Mouse (Mus musculus) Patski (cell line): ENCODE measurements at regions not wholly inside any gene's neighbourhood (a gene's known extent, or its start where the extent isn't known, plus 50 kb on each side); places are given as distances from the start of the nearest gene placed in this dataset.

Experiments used
- ATAC-seq: fragments of 100-300 bp; one replicate; pipeline ENCODE4 v1.8.0; 2021
- CTCF ChIA-PET: fragments of 350-600 bp; sonication (Branson Sonifier 250); formaldehyde crosslinking; loops from one replicate; lab custom pipeline; 2022; ENCODE audit warnings: inconsistent platforms; lab: Charles Lee
- POLR2A ChIA-PET: fragments of 350-600 bp; sonication (Branson Sonifier 250); formaldehyde crosslinking; loops from one replicate; lab custom pipeline; 2022; ENCODE audit warnings: antibody characterized with exemption, inconsistent platforms; lab: Charles Lee
- DNase-seq: peaks from one replicate; pipeline ENCODE4 v3.0.0-alpha.2; 2011; ENCODE audit warnings: low read depth, low spot score
- H3K27me3 ChIP-seq: fragments of 371-371 bp; one replicate; pipeline ENCODE4 v1.5.1; 2021
- CTCF ChIP-seq: fragments of 100-300 bp; IDR thresholded peaks from one replicate; pipeline ENCODE4 v1.5.1; 2021
- in situ Hi-C: fragments of 300-500 bp; cut with MboI; formaldehyde crosslinking; loops from 3 replicates; pipeline ENCODE4 v1.11.1; 2018; ENCODE audit warnings: low pct_unique_long_range_greater_than_20kb, mixed read lengths

DNA sequence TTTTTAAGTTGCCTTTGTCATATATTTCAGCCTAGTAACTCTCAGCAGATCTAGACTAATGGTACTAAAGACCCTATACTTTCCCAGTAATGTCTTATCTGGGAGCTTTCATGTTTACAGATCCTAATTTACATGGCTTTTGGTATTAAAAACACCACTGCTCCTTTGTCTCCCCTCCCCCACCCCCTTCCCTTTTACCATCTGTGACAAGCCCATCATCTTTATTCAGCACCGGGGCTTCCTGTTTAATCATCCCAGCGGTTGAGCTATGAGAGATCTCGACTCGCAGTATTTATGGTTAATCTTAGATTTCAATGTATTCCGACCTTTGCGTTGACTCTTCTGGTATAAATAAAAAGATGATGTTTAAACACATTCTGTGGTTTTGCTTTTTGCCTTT, 244.6 kb downstream of the Gm11077 start:
- ChIA-PET CTCF (no interaction called here), POLR2A (no interaction called here)
- in situ Hi-C loops = no loop called here
- TF ChIP-seq CTCF = no peak
- DNase-seq = no peak
- no peaks in the 10 kb centered on the region for H3K27me3 ChIP-seq
- ATAC-seq = no peak

DNA sequence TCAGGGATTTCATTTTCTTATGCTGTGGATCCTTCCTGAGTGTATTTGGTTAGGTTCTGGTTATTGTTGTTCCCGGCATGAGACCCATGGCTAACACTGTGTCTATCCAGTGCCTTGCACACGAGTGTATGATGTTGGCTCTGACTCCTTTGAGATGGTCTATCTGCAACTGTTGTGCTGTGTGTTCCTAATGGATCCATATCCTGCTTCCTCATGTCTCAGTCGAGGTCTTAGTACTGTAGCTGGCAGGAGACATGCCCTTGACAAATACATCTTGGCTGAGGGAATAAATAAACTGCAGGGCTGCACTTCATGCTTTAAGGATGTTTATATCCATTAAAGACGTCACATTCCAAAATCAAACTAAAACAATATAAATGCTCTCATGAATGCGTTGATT, 247.9 kb downstream of the Gm11077 start:
- ChIA-PET POLR2A (no interaction called here), CTCF (no interaction called here)
- ATAC-seq = no peak

DNA sequence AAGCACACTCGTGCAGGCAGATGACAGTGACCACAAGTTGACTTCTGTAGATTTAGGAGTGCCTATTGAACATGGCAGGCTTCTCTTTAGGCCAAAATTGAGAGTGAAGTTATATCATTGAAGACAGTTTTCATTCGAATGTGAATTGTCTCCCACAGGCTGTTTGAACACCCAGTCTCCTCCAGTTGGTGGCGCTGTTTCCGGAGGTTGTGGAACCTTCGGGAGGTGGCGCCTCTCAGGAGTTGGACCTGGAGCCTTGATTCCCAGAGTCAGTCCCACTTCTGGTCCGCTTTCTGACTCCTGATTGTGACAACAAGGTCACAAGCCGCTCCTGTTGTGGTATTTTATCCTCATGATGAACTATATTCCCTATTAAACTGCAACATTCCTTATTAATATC, 254.5 kb downstream of the Gm11077 start:
- in situ Hi-C loops = no loop called here
- DNase-seq (no peak), ATAC-seq (peak; percentile 67)
- ChIA-PET POLR2A (no interaction called here), CTCF (no interaction called here)
- no peaks in the 10 kb centered on the region for H3K27me3 ChIP-seq
- no peak for TF ChIP-seq CTCF

More for the DNA sequence above, 247.9 kb downstream of the Gm11077 start:
- H3K27me3 ChIP-seq = no peaks in the 10 kb centered on the region
- no peak for DNase-seq
- TF ChIP-seq CTCF = no peak
- in situ Hi-C loops = no loop called here

DNA sequence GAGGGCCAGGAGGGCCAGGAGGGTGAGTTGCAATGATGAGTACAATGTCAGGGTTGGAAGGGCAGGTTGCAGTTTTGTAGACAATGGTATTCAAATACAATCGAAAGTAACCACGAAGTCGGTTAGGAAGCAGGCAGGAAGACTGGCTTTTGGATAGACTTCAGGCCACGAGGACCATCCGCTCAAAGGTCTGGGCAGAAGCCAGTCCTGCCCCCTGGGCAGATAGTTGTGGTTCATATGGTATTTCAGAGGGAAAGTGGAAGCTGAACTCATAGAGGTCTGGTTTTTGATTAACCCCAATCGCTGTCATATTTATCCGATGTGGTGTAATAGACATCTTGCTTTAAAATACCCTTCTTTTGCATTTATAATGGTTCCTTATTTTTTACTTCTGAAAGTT, 255.2 kb downstream of the Gm11077 start:
- no peaks in the 10 kb centered on the region for H3K27me3 ChIP-seq
- ATAC-seq (peak; percentile 90), DNase-seq (peak; percentile 61)
- POLR2A ChIA-PET = interaction anchor here (0.7 kb wide), 1 partner anchor 198 kb away, joined by 3 read pairs; no protein-coding TSS in a partner anchor
- TF ChIP-seq CTCF = no peak
- in situ Hi-C loops = no loop called here
- CTCF ChIA-PET = no interaction called here

DNA sequence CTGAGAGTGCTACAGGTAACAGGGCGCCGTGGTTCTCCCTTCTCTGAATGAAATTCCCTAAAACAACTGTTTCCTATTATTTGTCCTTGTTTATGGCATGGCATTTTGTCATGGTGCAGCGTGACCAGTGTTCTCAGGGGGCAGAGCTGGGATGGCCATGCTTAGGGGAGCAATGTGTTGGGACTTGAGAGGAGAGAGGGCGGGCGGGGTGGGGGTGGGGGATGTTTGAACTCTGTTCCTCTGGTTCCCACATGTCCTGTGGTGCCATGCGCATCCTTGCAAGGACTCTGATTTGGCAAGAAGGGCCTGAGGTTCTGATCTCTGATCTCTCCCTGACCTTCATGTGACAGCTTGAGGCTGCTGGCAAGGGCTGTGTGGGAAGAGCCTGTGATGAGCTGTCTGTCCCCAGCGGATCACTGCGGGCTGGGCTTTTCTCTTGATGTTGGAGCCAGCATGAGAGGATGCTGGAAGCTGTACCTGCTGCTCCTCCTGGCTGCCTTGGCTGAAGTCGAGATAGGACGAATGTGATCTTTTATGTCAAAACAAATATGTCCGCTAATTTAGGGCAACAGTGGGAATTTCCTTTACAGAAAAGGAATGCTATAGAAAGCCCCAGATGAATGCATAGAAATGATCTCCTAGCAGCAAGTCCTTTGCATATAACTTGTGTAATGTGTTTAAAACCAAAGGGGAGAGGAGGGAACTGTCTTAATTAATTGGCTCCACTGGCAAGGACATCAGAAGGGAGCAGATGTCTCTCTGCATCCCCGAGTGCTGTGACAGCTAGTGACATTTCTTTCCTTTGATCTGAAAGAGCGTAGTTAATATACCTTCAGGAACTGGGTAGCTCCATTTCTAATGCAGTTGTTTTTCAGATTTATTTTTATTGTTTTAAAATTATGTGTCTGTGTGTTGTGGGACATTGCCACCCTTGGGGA, 255.2 kb upstream of the Pde3a start:
- ChIA-PET POLR2A (no interaction called here), CTCF (no interaction called here)
- in situ Hi-C loops = no loop called here
- no peak for TF ChIP-seq CTCF
- DNase-seq (no peak), ATAC-seq (no peak)
- H3K27me3 ChIP-seq = no peaks in the 10 kb centered on the region

DNA sequence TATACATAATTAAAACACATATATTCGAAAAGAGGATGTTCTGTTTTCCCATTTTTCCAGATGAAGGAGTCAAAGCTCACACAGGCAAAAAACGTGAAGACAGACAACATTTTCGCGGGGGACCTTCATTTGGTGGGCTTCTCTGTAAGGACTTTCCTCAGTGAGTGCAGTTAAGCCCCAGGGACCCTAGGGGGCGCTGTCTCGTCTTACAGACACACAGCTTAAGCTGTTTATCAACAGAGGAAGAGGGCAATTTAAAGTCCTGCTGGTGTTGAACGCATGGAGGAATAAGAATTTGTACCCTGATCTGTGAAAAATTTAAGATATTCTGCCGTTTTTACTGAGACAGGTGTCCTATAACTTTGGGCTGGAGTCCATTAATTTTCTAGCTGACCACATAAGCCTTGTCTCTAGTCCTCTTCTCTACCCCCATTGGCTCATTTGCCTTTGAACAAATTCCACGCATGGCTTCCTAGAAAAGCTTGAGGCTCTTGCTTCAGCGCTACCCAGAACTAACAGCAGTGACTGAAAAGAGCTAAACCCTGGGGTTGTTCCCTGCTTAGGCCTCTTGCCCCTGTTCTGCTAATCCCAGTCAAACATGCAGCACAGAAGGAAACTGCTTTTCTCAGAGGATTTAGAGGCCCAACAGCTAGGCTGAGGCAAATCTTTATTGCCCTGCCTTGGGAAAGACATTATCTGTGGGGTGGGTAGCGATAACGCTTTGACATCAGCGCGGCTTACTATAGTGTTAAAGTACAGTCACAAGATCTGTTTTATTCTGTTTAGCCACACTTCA, 253.5 kb upstream of the Pde3a start:
- DNase-seq = no peak
- TF ChIP-seq CTCF = peak; percentile 55
- in situ Hi-C loops = no loop called here
- POLR2A ChIA-PET = interaction anchor here (0.5 to 0.7 kb wide), 2 partner anchors 75 to 848 kb away, joined by 3 to 5 read pairs; no protein-coding TSS in a partner anchor
- CTCF ChIA-PET = no interaction called here
- H3K27me3 ChIP-seq = no peaks in the 10 kb centered on the region
- no peak for ATAC-seq

DNA sequence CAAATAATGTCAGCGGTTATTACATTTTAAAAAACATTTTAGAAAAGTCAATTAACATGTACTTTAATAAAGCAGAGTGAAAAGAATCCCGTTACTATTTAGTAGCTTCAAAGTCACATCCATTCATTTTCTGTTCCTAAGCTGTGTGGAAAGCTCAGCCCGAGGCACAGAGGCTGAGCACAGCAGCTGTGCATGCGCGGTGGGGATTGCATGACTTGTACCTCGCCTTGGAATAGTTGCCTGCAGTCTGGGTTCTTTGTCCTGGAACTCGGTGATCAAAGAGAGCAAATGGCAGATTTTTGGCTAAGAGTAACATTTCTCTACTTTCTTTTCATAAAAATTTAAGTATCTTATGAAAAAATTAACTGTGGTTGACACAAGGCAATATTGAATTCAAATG, 251.0 kb upstream of the Pde3a start:
- CTCF ChIA-PET = no interaction called here
- POLR2A ChIA-PET = no interaction called here
- ATAC-seq = no peak
- in situ Hi-C loops = no loop called here
- no peaks in the 10 kb centered on the region for H3K27me3 ChIP-seq
- DNase-seq = no peak
- TF ChIP-seq CTCF = no peak

DNA sequence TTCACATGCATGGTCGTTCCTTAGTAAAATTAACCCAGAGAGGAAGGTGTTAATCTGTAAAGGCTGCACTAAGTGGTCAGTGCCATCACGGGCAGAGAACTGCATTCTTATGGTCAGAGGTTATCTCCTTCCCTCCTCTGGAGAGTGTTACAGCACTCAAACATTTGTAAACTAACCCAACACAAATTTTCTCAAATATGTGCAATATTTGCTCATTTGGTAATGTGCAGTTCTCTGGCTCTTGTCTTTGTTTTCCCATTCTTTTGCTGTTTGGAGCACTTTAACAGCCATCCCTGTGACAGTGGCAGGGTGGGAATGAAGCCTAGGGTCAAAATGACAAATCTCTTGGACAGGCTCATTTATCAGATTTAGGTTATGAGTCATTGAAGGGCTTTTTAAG, 248.5 kb upstream of the Pde3a start:
- no peaks in the 10 kb centered on the region for H3K27me3 ChIP-seq
- ChIA-PET POLR2A (no interaction called here), CTCF (no interaction called here)
- in situ Hi-C loops = no loop called here
- ATAC-seq = no peak
- DNase-seq = no peak
- TF ChIP-seq CTCF = no peak

DNA sequence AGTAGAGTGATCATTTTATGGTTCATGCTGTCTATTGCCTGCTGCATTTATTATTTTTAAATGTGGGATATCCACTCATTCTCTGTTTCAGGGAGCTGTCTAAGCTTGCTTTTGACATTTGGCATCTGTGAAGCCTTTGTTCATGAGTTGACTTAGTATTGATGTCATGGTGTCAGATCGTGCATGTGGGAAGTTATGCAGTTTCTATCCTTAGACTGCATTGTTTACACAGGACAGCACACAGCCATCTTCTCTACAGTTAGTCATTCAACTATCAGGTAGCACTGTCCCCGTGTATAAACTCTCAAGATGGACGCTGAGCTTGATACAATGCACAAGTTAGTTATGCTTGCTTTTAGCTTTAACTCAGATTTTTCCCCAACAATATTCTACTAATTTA, 247.8 kb upstream of the Pde3a start:
- TF ChIP-seq CTCF = no peak
- no peak for ATAC-seq

DNA sequence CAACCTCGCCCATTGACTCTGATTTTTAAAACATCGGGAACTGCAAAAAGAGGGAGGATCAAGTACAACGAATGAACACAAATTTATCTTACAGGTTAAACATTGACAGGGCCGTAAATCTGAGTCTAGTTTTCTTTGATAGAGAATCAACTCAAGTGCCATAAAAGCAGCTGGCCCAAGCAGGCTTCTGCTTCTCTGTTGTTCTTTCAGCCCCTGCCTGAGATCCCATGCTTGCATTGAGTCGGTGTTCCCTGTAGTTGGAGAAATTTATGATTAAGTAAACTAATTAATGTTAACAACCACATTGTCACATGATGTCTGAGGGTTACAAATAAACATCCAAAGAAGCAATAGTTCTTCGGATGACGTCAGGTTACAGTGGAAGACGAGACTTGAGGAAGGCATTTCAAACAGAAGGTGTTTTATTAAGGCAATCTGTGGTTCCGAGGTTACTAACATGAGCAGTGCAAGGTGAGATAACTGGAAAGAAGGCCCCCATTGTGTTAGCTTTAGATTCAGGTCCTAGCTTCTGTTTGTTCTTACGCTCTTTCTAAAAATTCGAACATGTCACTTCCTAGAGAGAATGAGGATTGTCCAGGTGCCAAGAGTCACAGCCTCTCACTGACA, 233.9 kb upstream of the Pde3a start:
- DNase-seq (no peak), ATAC-seq (no peak)
- POLR2A ChIA-PET = no interaction called here
- in situ Hi-C loops = no loop called here
- CTCF ChIA-PET = no interaction called here
- TF ChIP-seq CTCF = no peak
- H3K27me3 ChIP-seq = no peaks in the 10 kb centered on the region

More for the DNA sequence above, 247.8 kb upstream of the Pde3a start:
- ChIA-PET CTCF (no interaction called here), POLR2A (no interaction called here)
- DNase-seq = no peak
- H3K27me3 ChIP-seq = no peaks in the 10 kb centered on the region
- in situ Hi-C loops = no loop called here
